Mouse (Mus musculus) neural tube, embryonic 11.5 days (tissue): ENCODE results near the gene Ankrd6. TPM values are rescaled to one million over a fixed set of nuclear protein-coding genes. Genes with fewer than 3 reads are reported as not detected.

Experiments
- ATAC-seq: fragments of 200-750 bp; cut with Nextera tagmentation; 2 replicates; pipeline ENCODE4 v1.8.0; 2017; ENCODE audit warnings: moderate number of reproducible peaks, mild to moderate bottlenecking, moderate TSS enrichment, moderate library complexity; ENCODE audit not compliant: insufficient read depth, low FRiP score, low TSS enrichment
- DNase-seq: peaks from one replicate; pipeline ENCODE4 v3.0.0-alpha.2; 2015; ENCODE audit warnings: low spot score
- H3K27ac ChIP-seq: fragments of 300-500 bp; sonication (generic); 2 replicates; pipeline ENCODE4 v1.5.1; 2014; ENCODE audit warnings: low read depth, mild to moderate bottlenecking, low read length
- H3K27me3 ChIP-seq: fragments of 300-500 bp; sonication (generic); 2 replicates; pipeline ENCODE4 v1.6.1; 2014; ENCODE audit warnings: mild to moderate bottlenecking, low read length, mixed read lengths; ENCODE audit not compliant: control insufficient read depth, insufficient read depth
- H3K36me3 ChIP-seq: fragments of 300-500 bp; sonication (generic); 2 replicates; pipeline ENCODE4 v1.6.1; 2014; ENCODE audit warnings: mild to moderate bottlenecking, low read length, moderate library complexity, mixed read lengths; ENCODE audit not compliant: control insufficient read depth, insufficient read depth
- H3K4me1 ChIP-seq: fragments of 300-500 bp; sonication (generic); 2 replicates; pipeline ENCODE4 v1.6.1; 2014; ENCODE audit warnings: low read length, mixed read lengths; ENCODE audit not compliant: control insufficient read depth, insufficient read depth
- H3K4me2 ChIP-seq: fragments of 300-500 bp; sonication (generic); 2 replicates; pipeline ENCODE4 v1.6.1; 2014; ENCODE audit warnings: low read depth, mild to moderate bottlenecking, moderate library complexity
- H3K4me3 ChIP-seq: fragments of 300-500 bp; sonication (generic); 2 replicates; pipeline ENCODE4 v1.5.1; 2014; ENCODE audit warnings: low read depth, low read length
- H3K9ac ChIP-seq: fragments of 300-500 bp; sonication (generic); 2 replicates; pipeline ENCODE4 v1.6.1; 2014; ENCODE audit warnings: mild to moderate bottlenecking, low read length
- H3K9me3 ChIP-seq: fragments of 300-500 bp; sonication (generic); 2 replicates; pipeline ENCODE4 v1.6.1; 2016; ENCODE audit warnings: low read length; ENCODE audit not compliant: control insufficient read depth
- WGBS: fragments of 180-500 bp; shearing (Covaris S2); extraction: QIAGEN DNeasy Blood & Tissue Kit; methylation state at CpG from one replicate; pipeline ENCODE4 v1.1.7; 2014; 5-methylcytosine and 5-hydroxymethylcytosine counted together
- polyA plus RNA-seq: library from polyadenylated mRNA; unstranded; fragments of >200 nt; fragmentation: Nextera tagmentation; extraction: Ambion mirVana; gene quantifications from 2 replicates; pipeline ENCODE4 v1.2.1, GENCODE M21; 2014

Ankrd6 gene
- polyA plus RNA-seq, 1 experiment from 2014 or later: 31.3 TPM

DNA sequence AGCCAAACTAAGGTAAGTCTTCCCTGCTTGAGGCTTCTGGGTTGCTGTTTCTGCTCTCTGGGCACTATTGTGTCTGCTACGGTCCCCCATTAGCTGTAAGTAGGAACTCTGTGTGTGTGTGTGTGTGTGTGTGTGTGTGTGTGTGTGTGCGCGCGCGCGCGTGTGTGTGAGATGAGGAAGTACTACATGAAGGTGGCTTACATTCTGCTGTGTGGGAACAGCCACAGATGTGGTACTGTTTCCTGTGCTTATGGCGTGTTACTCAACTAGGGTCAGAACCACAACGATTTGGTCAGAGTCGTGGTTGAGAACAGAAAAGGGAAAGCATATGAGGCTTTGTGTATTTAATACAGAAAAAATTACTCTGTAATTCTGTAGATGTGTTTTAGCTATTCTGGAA, 182.6 kb downstream of the Ankrd6 start:
- Histone ChIP-seq H3K4me3 (no peak overlapping the region), H3K9me3 (no peaks in the 10 kb centered on the region), H3K27ac (no peak overlapping the region), H3K9ac (no peak overlapping the region), H3K4me1 (no peaks in the 10 kb centered on the region), H3K36me3 (peaks cover 14% of the 10 kb centered on the region), H3K27me3 (no peaks in the 10 kb centered on the region), H3K4me2 (no peak overlapping the region)
- WGBS: 97% methylated on average over 10 of the region's 10 CpGs
- DNase-seq: no peak
- no peak for ATAC-seq

DNA sequence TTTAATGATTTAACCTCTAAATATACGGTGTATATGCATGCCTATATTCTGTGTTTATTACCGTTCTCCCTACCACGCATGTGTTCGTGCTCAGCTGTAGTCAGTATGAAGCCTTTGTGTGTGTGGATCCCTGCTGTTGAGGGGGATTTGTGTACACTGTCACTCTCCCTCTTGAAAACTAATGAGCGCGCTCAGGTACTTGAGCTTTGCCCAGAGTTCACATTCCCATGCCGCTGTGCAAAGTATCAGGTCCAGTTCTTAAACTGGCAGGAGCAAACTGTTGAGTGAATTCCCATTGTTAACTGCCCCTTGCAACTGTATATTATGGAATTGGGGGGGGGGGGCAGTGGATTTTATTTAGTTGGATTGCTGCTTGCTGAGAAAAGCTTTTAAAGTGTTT, 183.2 kb downstream of the Ankrd6 start:
- no peak for DNase-seq
- no peaks in the 10 kb centered on the region for H3K9me3 ChIP-seq
- no peak overlapping the region for H3K4me3 ChIP-seq
- H3K27ac ChIP-seq: no peak overlapping the region
- H3K4me2 ChIP-seq: no peak overlapping the region
- 92% methylated on average over 7 of the region's 7 CpGs for WGBS
- H3K27me3 ChIP-seq: no peaks in the 10 kb centered on the region
- peaks cover 14% of the 10 kb centered on the region for H3K36me3 ChIP-seq
- H3K9ac ChIP-seq: no peak overlapping the region
- no peaks in the 10 kb centered on the region for H3K4me1 ChIP-seq
- no peak for ATAC-seq

DNA sequence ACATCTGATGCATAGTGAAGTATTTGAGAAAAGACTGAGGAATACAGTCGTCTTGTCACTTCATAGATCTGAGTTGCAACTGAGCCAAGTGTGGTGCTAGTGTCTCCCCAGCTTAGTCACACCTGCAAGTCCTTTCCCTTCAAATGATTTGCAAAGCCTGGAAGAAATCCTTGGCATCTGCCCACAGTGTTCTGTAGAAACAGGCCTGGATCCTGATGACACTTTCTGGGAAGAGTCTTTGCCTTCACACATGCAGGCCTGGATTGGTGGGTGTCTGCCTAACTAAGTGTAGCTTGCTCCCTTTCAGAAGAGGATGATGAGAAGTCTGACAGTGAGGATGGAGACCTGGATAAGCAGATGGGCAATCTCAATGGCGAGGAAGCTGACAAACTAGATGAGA, 193.2 kb downstream of the Ankrd6 start:
- Histone ChIP-seq H3K4me1 (no peaks in the 10 kb centered on the region), H3K4me2 (no peak overlapping the region), H3K27me3 (no peaks in the 10 kb centered on the region), H3K9ac (no peak overlapping the region), H3K36me3 (peaks cover 18% of the 10 kb centered on the region), H3K9me3 (no peaks in the 10 kb centered on the region), H3K27ac (no peak overlapping the region), H3K4me3 (no peak overlapping the region)
- WGBS: 95% methylated on average over 2 of the region's 2 CpGs
- ATAC-seq (no peak), DNase-seq (no peak)

Other genes starting within 250 kb of the Ankrd6 start
- gene Lyrm2, start 150.6 kb downstream of the Ankrd6 start, polyA plus RNA-seq: 124 and 126 TPM in 2 replicates
- gene Rragd, start 32.2 kb upstream of the Ankrd6 start, polyA plus RNA-seq: 40.5 and 42.3 TPM in 2 replicates
- 62.8 and 64.2 TPM in 2 replicates for gene Ube2j1, start 80.6 kb upstream of the Ankrd6 start, polyA plus RNA-seq
- gene Gabrr2, start 112.2 kb upstream of the Ankrd6 start, polyA plus RNA-seq: 0.77 TPM in 1 of 2 replicates, not detected in the other
- not detected in 2 replicates for gene Gabrr1, start 181.7 kb upstream of the Ankrd6 start, polyA plus RNA-seq
- gene Pm20d2, start 238.9 kb upstream of the Ankrd6 start, polyA plus RNA-seq: 0.95 TPM in 2 replicates